In genomic region chr11:70221603-70222500, GRCm38 (mm10) we compare ENCODE assay signal across 9 mouse cellular contexts. TPM values are rescaled to one million over a fixed set of nuclear protein-coding genes. Genes with fewer than 3 reads are reported as not detected.
DNase-seq lines count a peak whose midpoint lies in the region; ATAC-seq and TF ChIP-seq lines count a peak whose summit lies in the region.
"Had no signal": no experiment of that assay in that cellular context is flagged by ENCODE, and none has a peak within 500 bp of the region (broad histone marks: within the 10 kb centered on the region; RNA-seq: fewer than 3 reads in every experiment).

No protein-coding gene starts in this region.

- H3K9me3 ChIP-seq in megakaryocyte, embryonic 14.5 days, result no peaks in the 10 kb centered on the region
- no peaks in the 10 kb centered on the region for H3K9me3 ChIP-seq in hindbrain, postnatal 0 days (ENCODE audit: low read length)
- no peaks in the 10 kb centered on the region for H3K9me3 ChIP-seq in liver, embryonic 14.5 days (ENCODE audit: control insufficient read depth, low read length)

- no peak for TF ChIP-seq CTCF in hindbrain, postnatal 0 days (IDR thresholded peaks at IDR 0.05; ENCODE audit: low read depth)
- no peak for TF ChIP-seq CTCF in liver, embryonic 14.5 days (IDR thresholded peaks at IDR 0.05; ENCODE audit: low read depth)

- H3K9ac ChIP-seq in hindbrain, postnatal 0 days (replicated peaks; ENCODE audit: low read length), result peak overlapping the region; percentile 68
- H3K9ac ChIP-seq in liver, embryonic 14.5 days (replicated peaks), result peak overlapping the region; percentile 96

- peak overlapping the region; percentile 82 for H3K27ac ChIP-seq in hindbrain, postnatal 0 days
- peak overlapping the region; percentile 99 for H3K27ac ChIP-seq in liver, embryonic 14.5 days

- peaks cover 87% of the 10 kb centered on the region for H3K4me1 ChIP-seq in megakaryocyte, embryonic 14.5 days
- H3K4me1 ChIP-seq in hindbrain, postnatal 0 days (ENCODE audit: insufficient read depth, low read length), result peaks cover 29% of the 10 kb centered on the region
- H3K4me1 ChIP-seq in liver, embryonic 14.5 days (replicated peaks; ENCODE audit: control insufficient read depth in 2 of 2, insufficient read depth in 2 of 2, low read length in 1 of 2), result peaks cover 25 to 33% of the 10 kb centered on the region in 2 experiments

- ATAC-seq in megakaryocyte, adult 5-6 weeks (ENCODE audit: poor library complexity, severe bottlenecking), result no peak
- ATAC-seq in erythroid progenitor cell, adult 5-6 weeks (replicated peaks; ENCODE audit: low FRiP score, poor library complexity, severe bottlenecking), result peak; percentile 79
- no peak for ATAC-seq in hindbrain, postnatal 0 days
- peak; percentile 84 for ATAC-seq in liver, embryonic 14.5 days (ENCODE audit: insufficient read depth)

- H3K4me2 ChIP-seq in hindbrain, postnatal 0 days (ENCODE audit: low read depth, low read length), result peak overlapping the region; percentile 67
- peak overlapping the region; percentile 98 for H3K4me2 ChIP-seq in liver, embryonic 14.5 days (ENCODE audit: low read depth)

- peak; percentile 84 for TF ChIP-seq EP300 in liver, embryonic 14.5 days (IDR thresholded peaks at IDR 0.05; ENCODE audit: low read depth)

- WGBS in hindbrain, postnatal 0 days, result 9% methylated on average over 14 of the region's 14 CpGs
- 1% methylated on average over 14 of the region's 14 CpGs for WGBS in liver, embryonic 14.5 days (ENCODE audit: insufficient replicate concordance)

- H3K4me3 ChIP-seq in megakaryocyte, embryonic 14.5 days (replicated peaks), result peak overlapping the region; percentile 93
- H3K4me3 ChIP-seq in hindbrain, postnatal 0 days (ENCODE audit: low read length), result peak overlapping the region; percentile 54
- H3K4me3 ChIP-seq in liver, embryonic 14.5 days (ENCODE audit: insufficient read depth in 1 of 2, low read depth in 2 of 2, low read length in 2 of 2), result peak overlapping the region; percentile 79 to 81

- peaks cover 7% of the 10 kb centered on the region for H3K27me3 ChIP-seq in megakaryocyte, embryonic 14.5 days (replicated peaks)
- H3K27me3 ChIP-seq in hindbrain, postnatal 0 days (ENCODE audit: insufficient read depth, low read length), result no peaks in the 10 kb centered on the region
- H3K27me3 ChIP-seq in liver, embryonic 14.5 days (ENCODE audit: control insufficient read depth, insufficient read depth, low read length), result peaks cover 5% of the 10 kb centered on the region

- H3K36me3 ChIP-seq in megakaryocyte, embryonic 14.5 days (replicated peaks; ENCODE audit: low read length), result peaks cover 23% of the 10 kb centered on the region
- H3K36me3 ChIP-seq in hindbrain, postnatal 0 days (ENCODE audit: insufficient read depth, low read length), result peaks cover 3% of the 10 kb centered on the region; the same call in 1 of the 2 replicates
- H3K36me3 ChIP-seq in liver, embryonic 14.5 days (replicated peaks; ENCODE audit: control insufficient read depth, insufficient read depth, low read depth), result no peaks in the 10 kb centered on the region

- DNase-seq in hindbrain, postnatal 0 days (ENCODE audit: low spot score), result peak; percentile 4
- peak; percentile 79 to 83 (median 82) for DNase-seq in liver, embryonic 14.5 days (ENCODE audit: low read depth in 3 of 3, low spot score in 3 of 3)
- peak; percentile 32 to 71 for DNase-seq in spleen, postnatal 4 days (ENCODE audit: low spot score in 2 of 2)
- DNase-seq in retina, embryonic 14.5 days (ENCODE audit: low spot score), result no peak
- no peak for DNase-seq in right cerebral cortex, adult 2 months (ENCODE audit: low spot score in 2 of 2)

RNA-seq across cellular contexts. Expression of gene Slc16a13, which starts 1.0 kb away (rescaled TPM):
- polyA plus RNA-seq in megakaryocyte, embryonic 14.5 days (2012; ENCODE audit: insufficient read depth, low replicate concordance), result 5.3 and 8.1 TPM in 2 replicates
- 1.9 and 2.5 TPM in 2 replicates for total RNA-seq in megakaryocyte, adult 5-6 weeks (2015)
- total RNA-seq in megakaryocyte, adult 5-6 weeks (2017), result 2.3 and 7.7 TPM in 2 replicates
- 0.72 and 0.84 TPM in 2 replicates for total RNA-seq in erythroid progenitor cell, adult 5-6 weeks (2015; ENCODE audit: low replicate concordance)
- 0.39 and 2.3 TPM in 2 replicates for total RNA-seq in erythroid progenitor cell, adult 5-6 weeks (2017; ENCODE audit: low replicate concordance)
- 15.3 and 17.2 TPM in 2 replicates for total RNA-seq in hindbrain, postnatal 0 days (2014; rRNA removed)
- polyA plus RNA-seq in hindbrain, postnatal 0 days (2015; fragmentation: Nextera tagmentation; extraction: Ambion mirVana), result 9.4 and 10.8 TPM in 2 replicates
- 2.9 and 3.2 TPM in 2 replicates for polyA plus RNA-seq in liver, embryonic 14.5 days (2012; rRNA removed)
- 3.8 and 4.4 TPM in 2 replicates for polyA plus RNA-seq in liver, embryonic 14.5 days (2014; fragmentation: Nextera tagmentation; extraction: Ambion mirVana)

RNA-seq across cellular contexts. Expression of gene Bcl6b, which starts 7.7 kb away (rescaled TPM):
- not detected in 2 replicates for polyA plus RNA-seq in megakaryocyte, embryonic 14.5 days (2012; ENCODE audit: insufficient read depth, low replicate concordance)
- 0.04 and 0.27 TPM in 2 replicates for total RNA-seq in megakaryocyte, adult 5-6 weeks (2015)
- not detected in 2 replicates for total RNA-seq in megakaryocyte, adult 5-6 weeks (2017)
- 1.8 TPM in 1 of 2 replicates, not detected in the other for total RNA-seq in erythroid progenitor cell, adult 5-6 weeks (2015; ENCODE audit: low replicate concordance)
- total RNA-seq in erythroid progenitor cell, adult 5-6 weeks (2017; ENCODE audit: low replicate concordance), result 0.61 and 2.3 TPM in 2 replicates
- total RNA-seq in hindbrain, postnatal 0 days (2014; rRNA removed), result 4.9 and 5.0 TPM in 2 replicates
- 2.4 and 2.7 TPM in 2 replicates for polyA plus RNA-seq in hindbrain, postnatal 0 days (2015; fragmentation: Nextera tagmentation; extraction: Ambion mirVana)
- polyA plus RNA-seq in liver, embryonic 14.5 days (2012; rRNA removed), result 1.0 TPM in 2 replicates
- 1.0 and 2.5 TPM in 2 replicates for polyA plus RNA-seq in liver, embryonic 14.5 days (2014; fragmentation: Nextera tagmentation; extraction: Ambion mirVana)
- total RNA-seq: neutrophil, adult 5-6 weeks had no signal

RNA-seq across cellular contexts. Expression of gene Slc16a11, which starts 9.3 kb away (rescaled TPM):
- polyA plus RNA-seq in megakaryocyte, embryonic 14.5 days (2012; ENCODE audit: insufficient read depth, low replicate concordance), result not detected in 2 replicates
- total RNA-seq in megakaryocyte, adult 5-6 weeks (2015), result not detected in 2 replicates
- not detected in 2 replicates for total RNA-seq in megakaryocyte, adult 5-6 weeks (2017)
- not detected in 2 replicates for total RNA-seq in erythroid progenitor cell, adult 5-6 weeks (2015; ENCODE audit: low replicate concordance)
- not detected in 2 replicates for total RNA-seq in erythroid progenitor cell, adult 5-6 weeks (2017; ENCODE audit: low replicate concordance)
- total RNA-seq in hindbrain, postnatal 0 days (2014; rRNA removed), result 13.4 and 23.7 TPM in 2 replicates
- polyA plus RNA-seq in hindbrain, postnatal 0 days (2015; fragmentation: Nextera tagmentation; extraction: Ambion mirVana), result 12.9 and 14.3 TPM in 2 replicates
- 0.52 and 0.79 TPM in 2 replicates for polyA plus RNA-seq in liver, embryonic 14.5 days (2012; rRNA removed)
- 0.47 TPM in 2 replicates for polyA plus RNA-seq in liver, embryonic 14.5 days (2014; fragmentation: Nextera tagmentation; extraction: Ambion mirVana)

RNA-seq across cellular contexts. Expression of gene 0610010K14Rik, which starts 15.9 kb away (rescaled TPM):
- 169 and 210 TPM in 2 replicates for polyA plus RNA-seq in megakaryocyte, embryonic 14.5 days (2012; ENCODE audit: insufficient read depth, low replicate concordance)
- 74.4 and 77.6 TPM in 2 replicates for total RNA-seq in megakaryocyte, adult 5-6 weeks (2015)
- 25.6 and 31.5 TPM in 2 replicates for total RNA-seq in megakaryocyte, adult 5-6 weeks (2017)
- total RNA-seq in erythroid progenitor cell, adult 5-6 weeks (2015; ENCODE audit: low replicate concordance), result 31.4 and 102 TPM in 2 replicates
- 14.5 and 24.2 TPM in 2 replicates for total RNA-seq in erythroid progenitor cell, adult 5-6 weeks (2017; ENCODE audit: low replicate concordance)
- total RNA-seq in hindbrain, postnatal 0 days (2014; rRNA removed), result 61.6 and 96.0 TPM in 2 replicates
- 172 and 185 TPM in 2 replicates for polyA plus RNA-seq in hindbrain, postnatal 0 days (2015; fragmentation: Nextera tagmentation; extraction: Ambion mirVana)
- polyA plus RNA-seq in liver, embryonic 14.5 days (2012; rRNA removed), result 53.3 and 56.1 TPM in 2 replicates
- 78.4 and 79.8 TPM in 2 replicates for polyA plus RNA-seq in liver, embryonic 14.5 days (2014; fragmentation: Nextera tagmentation; extraction: Ambion mirVana)

RNA-seq across cellular contexts. Expression of gene Gm21988, which starts 17.8 kb away (rescaled TPM):
- polyA plus RNA-seq in megakaryocyte, embryonic 14.5 days (2012; ENCODE audit: insufficient read depth, low replicate concordance), result 25.7 and 41.9 TPM in 2 replicates
- 4.0 and 5.2 TPM in 2 replicates for total RNA-seq in megakaryocyte, adult 5-6 weeks (2015)
- 0.11 and 4.3 TPM in 2 replicates for total RNA-seq in megakaryocyte, adult 5-6 weeks (2017)
- total RNA-seq in erythroid progenitor cell, adult 5-6 weeks (2015; ENCODE audit: low replicate concordance), result not detected in 2 replicates
- total RNA-seq in erythroid progenitor cell, adult 5-6 weeks (2017; ENCODE audit: low replicate concordance), result 4.1 TPM in 1 of 2 replicates, not detected in the other
- 1.9 and 2.8 TPM in 2 replicates for total RNA-seq in hindbrain, postnatal 0 days (2014; rRNA removed)
- 14.2 and 15.2 TPM in 2 replicates for polyA plus RNA-seq in hindbrain, postnatal 0 days (2015; fragmentation: Nextera tagmentation; extraction: Ambion mirVana)
- 4.5 and 4.8 TPM in 2 replicates for polyA plus RNA-seq in liver, embryonic 14.5 days (2012; rRNA removed)
- polyA plus RNA-seq in liver, embryonic 14.5 days (2014; fragmentation: Nextera tagmentation; extraction: Ambion mirVana), result 4.2 and 4.4 TPM in 2 replicates

Comparison
In these comparisons a context has a peak if more than half of its experiments do, and no peak if none do; other contexts are left out.
1. ATAC-seq: peak in erythroid progenitor cell, adult 5-6 weeks (single experiment) and liver, embryonic 14.5 days (single experiment); none in megakaryocyte, adult 5-6 weeks (single experiment) and hindbrain, postnatal 0 days (single experiment).
2. DNase-seq: peak in hindbrain, postnatal 0 days (single experiment), liver, embryonic 14.5 days (3 of 3) and spleen, postnatal 4 days (2 of 2); none in retina, embryonic 14.5 days (single experiment) and right cerebral cortex, adult 2 months (0 of 2).
3. RNA of gene Slc16a11, which starts 9.3 kb away (total RNA-seq): 13.4 to 23.7 TPM in hindbrain, postnatal 0 days; not detected in megakaryocyte, adult 5-6 weeks and not detected in erythroid progenitor cell, adult 5-6 weeks; every median in the first group is over 10 times any median in the second.
4. Peak in every context shown above with its lines, with median percentiles within 50 percentile points of each other: H3K4me3 ChIP-seq.